Mouse (Mus musculus): Measurements from ENCODE around the gene Lysmd4. TPM values are rescaled to one million over a fixed set of nuclear protein-coding genes. Genes with fewer than 3 reads are reported as not detected.
A peak's percentile ranks its signal among the peaks of the same experiment; 100 is the strongest.
"Not testable (repeated sequence)": the region's sequence is repeated elsewhere in the genome, so short reads cannot be mapped to it uniquely, and the experiment has no call there.

Lysmd4 gene
- polyA plus RNA-seq, 1 experiment from 2014 or later, result 8.5 TPM

GRCm38 (mm10) chr7:67237752-67238151 lies 15.4 kb downstream of the Lysmd4 start:
- Histone ChIP-seq H3K4me1 (no peaks in the 10 kb centered on the region; the same call in 1 of the 2 replicates), H3K9me3 (no peaks in the 10 kb centered on the region), H3K27me3 (ENCODE audit: insufficient read depth, poor library complexity, severe bottlenecking) (no peaks in the 10 kb centered on the region), H3K27ac (no peak overlapping the region), H3K4me3 (no peak overlapping the region), H3K36me3 (peaks cover 56% of the 10 kb centered on the region)
- WGBS, result 91% methylated on average over 2 of the region's 2 CpGs
- DNase-seq (ENCODE audit: low spot score), result no peak

- Histone ChIP-seq H3K27ac (no peak overlapping the region), H3K9me3 (no peaks in the 10 kb centered on the region), H3K4me3 (no peak overlapping the region), H3K4me1 (no peaks in the 10 kb centered on the region; the same call in 1 of the 2 replicates), H3K27me3 (ENCODE audit: insufficient read depth, poor library complexity, severe bottlenecking) (no peaks in the 10 kb centered on the region), H3K36me3 (peaks cover 25% of the 10 kb centered on the region)
- 83% methylated on average over 3 of the region's 3 CpGs for WGBS
- no peak for DNase-seq (ENCODE audit: low spot score)
Measured at GRCm38 (mm10) chr7:67241969-67242368, 19.6 kb downstream of the Lysmd4 start.

GRCm38 (mm10) chr7:67243121-67243893 lies 21.0 kb downstream of the Lysmd4 start:
- no peaks in the 10 kb centered on the region; the same call in 1 of the 2 replicates for H3K4me1 ChIP-seq
- H3K27me3 ChIP-seq (ENCODE audit: insufficient read depth, poor library complexity, severe bottlenecking), result no peaks in the 10 kb centered on the region
- WGBS, result 56% methylated on average over 2 of the region's 2 CpGs
- no peak overlapping the region for H3K27ac ChIP-seq
- no peaks in the 10 kb centered on the region for H3K9me3 ChIP-seq
- no peak for DNase-seq (ENCODE audit: low spot score)
- H3K4me3 ChIP-seq, result no peak overlapping the region
- peaks cover 27% of the 10 kb centered on the region for H3K36me3 ChIP-seq

GRCm38 (mm10) chr7:67243894-67244282 lies 21.5 kb downstream of the Lysmd4 start:
- 43% methylated on average over 4 of the region's 4 CpGs for WGBS
- Histone ChIP-seq H3K36me3 (peaks cover 23% of the 10 kb centered on the region), H3K27me3 (ENCODE audit: insufficient read depth, poor library complexity, severe bottlenecking) (no peaks in the 10 kb centered on the region), H3K27ac (no peak overlapping the region), H3K4me1 (no peaks in the 10 kb centered on the region; the same call in 1 of the 2 replicates), H3K9me3 (no peaks in the 10 kb centered on the region), H3K4me3 (no peak overlapping the region)
- no peak for DNase-seq (ENCODE audit: low spot score)

- H3K27ac ChIP-seq, result no peak overlapping the region
- H3K9me3 ChIP-seq, result no peaks in the 10 kb centered on the region
- DNase-seq (ENCODE audit: low spot score), result no peak
- no peaks in the 10 kb centered on the region for H3K27me3 ChIP-seq (ENCODE audit: insufficient read depth, poor library complexity, severe bottlenecking)
- H3K4me3 ChIP-seq, result no peak overlapping the region
- H3K36me3 ChIP-seq, result peaks cover 17% of the 10 kb centered on the region
- no peaks in the 10 kb centered on the region for H3K4me1 ChIP-seq
- 83% methylated on average over 1 of the region's 1 CpGs for WGBS
Measured at GRCm38 (mm10) chr7:67245255-67245654, 22.9 kb downstream of the Lysmd4 start.

GRCm38 (mm10) chr7:67246067-67246466 lies 23.7 kb downstream of the Lysmd4 start:
- H3K27ac ChIP-seq, result no peak overlapping the region
- 78% methylated on average over 2 of the region's 2 CpGs for WGBS

GRCm38 (mm10) chr7:67259828-67260563 lies 37.7 kb downstream of the Lysmd4 start:
- Histone ChIP-seq H3K27ac (no peak overlapping the region), H3K4me1 (no peaks in the 10 kb centered on the region), H3K4me3 (no peak overlapping the region), H3K27me3 (ENCODE audit: insufficient read depth, poor library complexity, severe bottlenecking) (no peaks in the 10 kb centered on the region), H3K9me3 (no peaks in the 10 kb centered on the region), H3K36me3 (peaks cover 31% of the 10 kb centered on the region)
- 45% methylated on average over 4 of the region's 4 CpGs for WGBS
- peak; percentile 89 for DNase-seq (ENCODE audit: low spot score)

More at GRCm38 (mm10) chr7:67246067-67246466, 23.7 kb downstream of the Lysmd4 start:
- DNase-seq (ENCODE audit: low spot score), result no peak
- no peaks in the 10 kb centered on the region for H3K27me3 ChIP-seq (ENCODE audit: insufficient read depth, poor library complexity, severe bottlenecking)
- peaks cover 18% of the 10 kb centered on the region for H3K36me3 ChIP-seq
- H3K4me1 ChIP-seq, result no peaks in the 10 kb centered on the region
- no peak overlapping the region for H3K4me3 ChIP-seq
- no peaks in the 10 kb centered on the region for H3K9me3 ChIP-seq

GRCm38 (mm10) chr7:67270447-67270846 lies 48.1 kb downstream of the Lysmd4 start:
- H3K9me3 ChIP-seq; DNase-seq (ENCODE audit: low spot score); H3K4me3 ChIP-seq; H3K27ac ChIP-seq; H3K27me3 ChIP-seq (ENCODE audit: insufficient read depth, poor library complexity, severe bottlenecking): not testable (repeated sequence)
- H3K4me1 ChIP-seq, result peaks cover 20% of the 10 kb centered on the region; the same call in 1 of the 2 replicates
- H3K36me3 ChIP-seq, result peaks cover 13% of the 10 kb centered on the region
- WGBS, result 16% methylated on average over 4 of the region's 4 CpGs

- no peak overlapping the region for H3K4me3 ChIP-seq
- no peaks in the 10 kb centered on the region for H3K27me3 ChIP-seq (ENCODE audit: insufficient read depth, poor library complexity, severe bottlenecking)
- H3K4me1 ChIP-seq, result no peaks in the 10 kb centered on the region
- peaks cover 15% of the 10 kb centered on the region for H3K36me3 ChIP-seq
- H3K9me3 ChIP-seq, result no peaks in the 10 kb centered on the region
- WGBS, result 93% methylated on average over 6 of the region's 6 CpGs
- H3K27ac ChIP-seq, result no peak overlapping the region
- DNase-seq (ENCODE audit: low spot score), result no peak
Measured at GRCm38 (mm10) chr7:67283581-67283980, 61.2 kb downstream of the Lysmd4 start.

GRCm38 (mm10) chr7:67287456-67287855 lies 65.1 kb downstream of the Lysmd4 start:
- WGBS, result 77% methylated on average over 4 of the region's 4 CpGs
- no peak overlapping the region for H3K4me3 ChIP-seq
- H3K27ac ChIP-seq, result no peak overlapping the region
- DNase-seq (ENCODE audit: low spot score), result no peak
- H3K9me3 ChIP-seq, result no peaks in the 10 kb centered on the region
- no peaks in the 10 kb centered on the region for H3K4me1 ChIP-seq
- no peaks in the 10 kb centered on the region for H3K27me3 ChIP-seq (ENCODE audit: insufficient read depth, poor library complexity, severe bottlenecking)
- peaks cover 10% of the 10 kb centered on the region for H3K36me3 ChIP-seq

GRCm38 (mm10) chr7:67291356-67291755 lies 69.0 kb downstream of the Lysmd4 start:
- WGBS, result 89% methylated on average over 1 of the region's 1 CpGs

GRCm38 (mm10) chr7:67296419-67296818 lies 74.1 kb downstream of the Lysmd4 start:
- H3K9me3 ChIP-seq, result no peaks in the 10 kb centered on the region
- no peak overlapping the region for H3K4me3 ChIP-seq
- H3K27me3 ChIP-seq (ENCODE audit: insufficient read depth, poor library complexity, severe bottlenecking), result no peaks in the 10 kb centered on the region
- no peaks in the 10 kb centered on the region for H3K4me1 ChIP-seq
- H3K36me3 ChIP-seq, result no peaks in the 10 kb centered on the region
- WGBS, result 90% methylated on average over 1 of the region's 1 CpGs
- no peak overlapping the region for H3K27ac ChIP-seq
- no peak for DNase-seq (ENCODE audit: low spot score)

More at GRCm38 (mm10) chr7:67291356-67291755, 69.0 kb downstream of the Lysmd4 start:
- no peaks in the 10 kb centered on the region for H3K9me3 ChIP-seq
- peaks cover 10% of the 10 kb centered on the region for H3K36me3 ChIP-seq
- DNase-seq (ENCODE audit: low spot score), result no peak
- no peaks in the 10 kb centered on the region for H3K4me1 ChIP-seq
- H3K4me3 ChIP-seq, result no peak overlapping the region
- no peaks in the 10 kb centered on the region for H3K27me3 ChIP-seq (ENCODE audit: insufficient read depth, poor library complexity, severe bottlenecking)
- H3K27ac ChIP-seq, result no peak overlapping the region

- Histone ChIP-seq H3K27me3 (ENCODE audit: insufficient read depth, poor library complexity, severe bottlenecking) (no peaks in the 10 kb centered on the region), H3K9me3 (no peaks in the 10 kb centered on the region), H3K27ac (no peak overlapping the region), H3K36me3 (peaks cover 7% of the 10 kb centered on the region; the same call in 1 of the 2 replicates), H3K4me1 (no peaks in the 10 kb centered on the region), H3K4me3 (no peak overlapping the region)
- 64% methylated on average over 3 of the region's 3 CpGs for WGBS
- DNase-seq (ENCODE audit: low spot score), result no peak
Measured at GRCm38 (mm10) chr7:67304937-67305336, 82.6 kb downstream of the Lysmd4 start.
